Mouse (Mus musculus) ES-Bruce4 (cell line): ENCODE results near the gene Tmem230.
A peak's percentile ranks its signal among the peaks of the same experiment; 100 is the strongest.

ENCODE experiments used
- CTCF ChIP-seq: IDR thresholded peaks from one replicate; pipeline ENCODE4 v1.8.1; 2011; ENCODE audit warnings: low read depth, low read length
- EP300 ChIP-seq: IDR thresholded peaks from 2 replicates; pipeline ENCODE4 v1.6.1; 2011; ENCODE audit warnings: low read depth, low read length; ENCODE audit not compliant: insufficient read depth
- POLR2A ChIP-seq: IDR thresholded peaks from one replicate; pipeline ENCODE4 v1.8.1; 2011; ENCODE audit warnings: low read length; ENCODE audit not compliant: insufficient read depth

DNA sequence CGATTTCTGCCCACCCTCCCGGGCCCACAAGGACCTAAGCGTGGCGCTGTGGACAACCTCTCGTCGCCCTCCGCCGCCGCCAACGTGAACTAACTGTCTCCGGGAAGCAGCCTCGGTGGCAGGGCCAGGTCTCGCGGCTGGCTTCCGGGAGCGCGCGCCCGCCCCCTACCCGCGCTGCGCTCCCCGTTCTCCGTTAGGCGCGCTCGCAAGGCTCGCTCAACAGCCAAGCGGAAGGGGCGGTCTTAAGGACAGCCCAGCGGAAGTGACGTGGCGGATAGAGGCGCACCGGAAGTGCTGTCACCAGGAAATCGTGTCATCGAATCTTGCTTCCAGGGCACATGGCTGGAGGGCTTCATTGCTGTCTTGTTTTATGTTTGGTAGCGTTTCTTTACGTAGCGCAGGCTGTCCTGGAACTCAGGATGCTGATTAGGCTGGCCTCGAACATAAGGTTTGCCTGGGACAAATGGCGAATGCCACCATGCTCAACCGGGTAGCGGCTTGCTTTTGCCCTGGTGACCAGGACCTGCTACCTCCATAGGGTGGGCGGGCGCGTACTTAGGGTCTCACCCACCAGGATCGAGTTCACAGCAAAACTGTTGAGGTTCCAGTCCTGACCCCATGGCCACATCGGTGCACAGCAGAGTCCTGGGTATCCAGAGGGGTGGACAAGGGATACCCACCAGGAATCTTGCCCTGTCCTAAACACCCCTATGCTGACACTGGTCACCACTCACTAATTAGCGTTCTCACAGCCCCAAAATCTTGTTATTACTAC is at the start of gene Tmem230:
- TF ChIP-seq POLR2A (peak; percentile 60), CTCF (no peak), EP300 (0 out of 2 replicates have a peak, but pooled peaks have one; percentile 30)
